Mouse (Mus musculus) stomach, postnatal 0 days (tissue): Measurements from ENCODE around the gene Ubash3b.
A peak's percentile ranks its signal among the peaks of the same experiment; 100 is the strongest.

ENCODE experiments used
- CTCF ChIP-seq: IDR thresholded peaks from 2 replicates; pipeline ENCODE4 v1.5.1; 2016; ENCODE audit warnings: antibody characterized with exemption, low read depth, mild to moderate bottlenecking, moderate library complexity
- EP300 ChIP-seq: optimal IDR thresholded peaks from 2 replicates; pipeline ENCODE3; 2016; ENCODE audit warnings: antibody characterized with exemption

- TF ChIP-seq CTCF (peak; percentile 81), EP300 (no peak)
These were observed 171.4 kb downstream of the Ubash3b start for GRCm38 (mm10) chr9:40989940-40990588.
